Mouse (Mus musculus): ENCODE measurements around the gene Mpp2.

The Mpp2 gene

DNA sequence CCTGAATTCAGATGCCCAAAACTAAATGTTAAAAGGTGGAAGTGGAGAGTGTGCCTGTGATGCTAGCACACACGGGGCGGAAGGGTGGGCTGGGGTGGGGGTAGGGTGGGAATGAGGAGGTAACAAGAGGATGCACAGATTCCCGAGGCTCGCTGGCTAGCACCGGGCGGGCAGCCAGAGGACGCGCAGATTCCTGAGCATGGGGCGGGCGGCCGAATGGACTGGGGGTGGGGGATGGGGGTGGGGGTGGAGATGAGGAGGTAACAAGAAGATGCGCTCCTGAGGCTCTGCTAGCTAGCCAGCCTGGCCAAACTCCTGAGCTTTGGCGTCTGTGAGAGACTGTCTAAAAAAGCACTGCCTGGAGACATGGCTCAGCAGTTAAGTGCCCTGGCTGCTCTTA, 17.9 kb downstream of the Mpp2 start:
- no peak for DNase-seq (ENCODE audit: low spot score)

DNA sequence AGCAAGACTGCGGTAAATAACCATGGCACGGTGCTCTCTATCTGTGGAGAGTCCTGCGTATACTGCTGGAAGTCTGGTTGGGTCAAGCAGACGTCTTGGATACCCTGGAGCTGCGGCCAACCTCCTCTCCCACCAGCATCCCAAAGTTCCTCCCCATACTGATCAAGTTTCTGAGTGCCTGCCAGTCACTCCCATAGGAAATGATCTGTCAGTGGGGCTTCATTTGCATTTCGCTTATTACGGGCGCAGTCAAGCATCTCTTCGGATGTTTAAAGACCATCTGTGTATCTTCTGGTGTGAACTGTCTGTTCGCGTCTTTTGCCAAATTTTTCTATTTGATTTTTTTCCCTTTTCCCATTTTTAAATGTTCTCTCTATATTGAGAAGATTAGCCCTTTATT, 18.7 kb downstream of the Mpp2 start:
- DNase-seq (ENCODE audit: low spot score) = no peak

DNA sequence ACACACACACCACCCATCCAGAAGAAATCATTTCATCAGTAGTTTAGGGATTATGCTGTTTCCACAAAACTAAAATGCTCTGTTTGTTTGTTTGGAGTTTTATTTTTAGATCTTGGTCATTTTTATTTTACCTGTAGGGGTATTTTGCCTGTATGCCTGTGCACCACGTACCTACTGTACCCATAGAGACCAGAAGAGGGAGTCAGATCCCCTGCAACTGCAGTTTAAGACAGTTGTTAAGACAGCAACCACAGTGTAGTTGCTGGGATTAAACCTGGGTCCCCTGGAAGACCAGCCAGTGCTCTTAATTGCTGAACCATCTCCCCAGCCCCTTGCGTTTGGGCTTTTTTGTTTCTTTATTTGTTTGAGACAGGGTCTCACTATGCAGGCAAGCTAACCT, 19.3 kb downstream of the Mpp2 start:
- no peak for DNase-seq (ENCODE audit: low spot score)

DNA sequence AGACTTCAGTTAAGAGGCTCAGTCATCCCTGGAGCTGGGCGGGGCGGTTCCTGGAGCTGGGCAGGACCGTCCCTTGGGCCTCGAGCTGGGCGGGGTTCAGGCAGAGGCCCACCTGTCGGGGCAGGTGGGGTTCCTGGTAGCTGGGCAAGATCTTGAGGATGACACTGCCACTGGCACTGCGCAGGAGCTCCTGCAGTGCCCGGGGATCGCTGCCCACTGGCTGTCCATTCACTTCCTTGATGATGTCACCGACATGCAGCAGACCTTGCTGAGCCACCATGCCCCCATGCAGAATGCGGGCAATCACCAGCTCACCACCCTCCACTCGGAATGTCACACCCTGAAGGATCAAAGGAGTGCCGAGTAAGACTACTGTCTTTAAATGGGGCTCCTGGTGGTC, 25.2 kb downstream of the Mpp2 start:
- DNase-seq (ENCODE audit: low spot score) = no peak

DNA sequence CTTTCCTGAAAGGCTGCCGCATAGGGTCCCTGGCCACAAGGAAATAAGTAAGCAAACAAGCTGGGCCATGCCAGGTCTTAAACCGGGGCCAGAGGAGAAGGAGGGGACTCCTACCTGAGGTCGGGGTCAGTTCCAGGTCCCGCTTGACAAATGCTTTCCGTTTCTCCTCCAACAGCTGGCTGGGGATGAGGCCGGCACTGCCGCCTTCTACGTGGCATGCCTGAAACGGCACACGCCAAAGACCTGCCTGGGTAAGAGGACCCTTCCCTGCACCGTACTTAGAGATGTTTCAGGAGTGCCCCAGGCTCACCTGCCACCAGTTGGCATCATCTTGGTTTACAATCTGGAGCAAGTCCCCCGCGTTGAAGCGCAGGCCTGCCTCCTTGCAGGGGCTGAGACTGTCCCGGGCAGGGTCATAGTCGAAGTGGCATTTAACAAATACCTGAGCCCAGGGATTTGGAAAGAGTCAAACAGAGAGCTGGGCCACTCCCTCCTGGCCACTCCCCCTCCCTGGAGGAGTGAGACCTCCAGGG, 26.3 kb downstream of the Mpp2 start:
- DNase-seq (ENCODE audit: low spot score) = no peak

DNA sequence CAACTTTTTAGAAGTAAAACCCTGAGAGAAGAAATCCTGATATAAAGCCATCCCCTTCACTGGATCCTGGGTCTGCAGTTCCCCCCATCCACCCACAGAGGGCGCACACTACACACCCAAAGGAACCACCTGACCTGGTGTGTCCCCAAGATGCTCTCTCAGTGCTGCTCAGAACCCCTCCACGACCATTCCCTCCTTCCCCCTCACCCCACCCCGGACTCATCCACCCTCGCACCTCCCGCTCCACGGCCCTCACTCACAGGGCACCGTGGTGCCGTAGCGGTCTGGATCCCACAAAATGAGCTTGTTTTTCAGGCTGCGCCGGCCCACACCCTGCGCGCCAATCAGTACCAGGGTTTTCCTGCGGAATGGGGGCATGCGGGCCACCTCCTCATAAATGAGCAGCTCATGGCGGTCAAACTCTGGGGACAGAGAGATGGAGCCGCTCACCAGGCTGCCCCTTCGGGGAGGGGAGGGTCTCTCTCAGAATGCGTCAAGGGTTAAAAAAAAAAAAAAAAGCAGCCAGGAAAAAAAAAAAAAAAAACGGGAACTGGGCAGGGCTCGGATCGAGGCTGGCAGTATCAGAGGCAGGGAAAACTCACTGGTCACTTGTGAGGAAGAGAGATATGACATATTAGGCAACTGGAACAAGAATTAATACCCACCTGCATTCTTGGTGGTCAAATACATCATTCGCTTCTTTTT, 26.9 kb downstream of the Mpp2 start:
- peak; percentile 73 for DNase-seq (ENCODE audit: low spot score)

DNA sequence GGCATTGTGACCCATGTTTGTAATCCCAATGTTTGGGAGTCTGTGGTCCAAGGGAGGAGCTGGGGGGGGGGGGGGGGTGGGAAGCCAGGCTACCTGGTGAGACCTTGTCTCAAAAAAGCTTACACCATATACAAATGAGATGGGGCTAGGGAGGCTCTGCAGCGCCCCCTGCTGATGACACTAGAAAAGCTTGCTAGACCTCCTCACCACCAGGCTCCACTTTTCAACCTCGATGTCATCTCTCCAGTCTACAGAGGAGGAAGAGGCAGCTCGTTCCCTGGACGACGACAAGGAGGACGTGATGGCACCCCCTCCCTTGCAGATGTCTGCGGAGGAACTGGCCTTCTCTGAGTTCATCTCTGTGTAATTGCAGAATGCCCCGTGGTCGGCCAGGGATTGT, 34.5 kb downstream of the Mpp2 start:
- peak; percentile 46 for DNase-seq (ENCODE audit: low spot score)

DNA sequence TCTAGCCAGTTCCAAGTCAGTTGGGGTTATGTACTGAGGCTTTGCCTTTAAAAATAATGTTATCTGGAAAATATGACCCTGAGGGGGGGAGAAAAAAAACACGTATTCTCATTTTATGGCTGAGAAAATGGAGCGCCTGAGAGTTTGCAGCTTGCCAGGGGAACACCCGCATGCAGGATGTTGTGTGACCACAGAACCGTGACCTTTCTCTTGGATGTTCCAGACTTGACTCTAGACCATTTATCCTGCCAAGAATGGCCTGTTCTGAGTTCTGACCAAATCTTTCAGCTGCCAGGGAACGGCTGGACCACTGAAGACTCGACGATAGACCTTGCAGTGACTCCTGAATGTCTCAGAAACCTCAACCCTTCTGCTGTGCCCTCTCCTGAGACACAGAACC, 35.1 kb downstream of the Mpp2 start:
- DNase-seq (ENCODE audit: low spot score) = no peak

DNA sequence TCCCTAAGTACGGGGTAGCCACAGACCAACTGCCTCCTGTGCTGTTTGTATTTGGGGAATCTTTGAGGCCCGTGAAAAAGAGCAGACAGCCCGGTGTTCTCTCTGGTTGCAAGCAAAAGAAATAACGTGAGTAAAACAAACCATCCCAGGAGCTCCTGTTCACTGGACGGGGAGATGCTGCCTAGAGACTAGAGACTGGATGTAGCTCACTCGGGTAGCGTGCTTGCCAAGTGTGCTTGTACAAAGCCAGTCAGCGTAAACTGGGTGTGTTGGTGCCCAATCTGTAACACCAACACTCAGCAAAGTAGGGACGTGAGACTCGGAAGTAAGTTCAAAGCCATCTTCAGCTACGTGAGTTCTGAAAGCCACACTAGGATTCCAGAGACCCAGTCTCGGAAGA, 35.6 kb downstream of the Mpp2 start:
- no peak for DNase-seq (ENCODE audit: low spot score)

DNA sequence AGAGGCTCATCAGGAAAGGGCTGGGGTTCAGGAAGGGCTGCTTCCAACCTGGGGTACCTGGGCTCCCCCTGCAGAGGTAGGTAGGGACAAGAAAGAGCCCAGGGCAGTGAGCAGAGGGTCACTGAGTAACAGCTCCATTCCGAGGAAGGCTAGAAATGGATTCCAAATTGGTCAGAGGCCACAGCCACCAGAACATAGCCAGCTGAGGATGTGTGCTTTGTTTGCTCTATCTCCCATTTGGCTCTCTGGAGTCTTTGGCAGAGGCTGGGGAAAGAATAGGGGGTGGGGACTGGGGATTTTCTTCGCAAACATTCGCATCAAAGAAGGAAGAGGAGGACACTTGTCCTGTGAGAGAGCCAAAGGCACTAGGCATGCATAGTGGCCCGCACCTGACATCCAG, 36.4 kb downstream of the Mpp2 start:
- DNase-seq (ENCODE audit: low spot score) = no peak

DNA sequence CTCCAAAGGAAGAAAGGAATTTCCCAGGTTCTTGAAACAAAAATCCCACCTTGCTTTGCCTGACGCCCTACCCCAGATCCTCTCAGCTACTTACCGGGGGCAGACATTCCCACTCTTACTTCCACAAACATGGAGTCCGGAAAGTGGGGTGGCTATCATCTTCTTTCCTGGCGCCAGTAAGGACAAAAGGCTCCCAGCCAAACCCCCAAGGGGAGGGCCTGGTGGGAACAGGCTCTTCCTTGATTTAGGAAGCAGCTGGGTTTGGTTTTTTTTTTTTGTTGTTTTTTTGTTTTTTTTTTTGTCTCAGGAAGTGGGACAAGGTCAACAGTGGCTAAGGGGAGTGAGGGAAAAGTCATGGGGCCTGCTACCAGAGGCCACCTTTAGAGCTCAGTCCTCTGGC, 36.8 kb downstream of the Mpp2 start:
- DNase-seq (ENCODE audit: low spot score) = no peak

DNA sequence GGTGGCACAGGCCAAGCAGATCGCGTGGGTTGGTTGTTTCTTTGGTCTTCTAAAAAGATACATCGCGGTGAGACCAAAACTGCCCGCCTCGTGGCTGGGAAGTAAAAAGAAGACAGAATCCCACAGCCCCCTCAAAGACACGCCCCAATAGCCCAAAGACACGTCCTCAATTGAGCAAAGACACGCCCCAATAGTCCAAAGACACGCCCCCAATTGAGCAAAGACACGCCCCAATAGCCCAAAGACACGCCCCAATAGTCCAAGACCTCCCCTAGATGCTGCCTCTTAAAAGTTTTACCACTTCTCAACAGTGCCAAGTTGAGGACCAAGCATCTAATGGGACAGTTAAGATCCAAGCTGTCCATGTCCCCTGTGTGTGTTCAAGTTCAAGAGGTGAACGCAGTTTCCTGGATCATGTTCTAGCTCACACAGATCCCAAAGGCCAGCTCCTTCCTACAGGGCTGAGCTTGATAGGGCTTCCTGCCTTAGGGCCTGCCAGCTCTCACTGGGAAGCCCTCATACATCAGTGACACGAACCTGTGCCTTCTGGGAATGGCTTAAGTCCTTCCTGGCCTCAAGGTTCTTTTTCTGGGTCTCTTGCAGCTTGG, 38.3 kb downstream of the Mpp2 start:
- no peak for DNase-seq (ENCODE audit: low spot score)

DNA sequence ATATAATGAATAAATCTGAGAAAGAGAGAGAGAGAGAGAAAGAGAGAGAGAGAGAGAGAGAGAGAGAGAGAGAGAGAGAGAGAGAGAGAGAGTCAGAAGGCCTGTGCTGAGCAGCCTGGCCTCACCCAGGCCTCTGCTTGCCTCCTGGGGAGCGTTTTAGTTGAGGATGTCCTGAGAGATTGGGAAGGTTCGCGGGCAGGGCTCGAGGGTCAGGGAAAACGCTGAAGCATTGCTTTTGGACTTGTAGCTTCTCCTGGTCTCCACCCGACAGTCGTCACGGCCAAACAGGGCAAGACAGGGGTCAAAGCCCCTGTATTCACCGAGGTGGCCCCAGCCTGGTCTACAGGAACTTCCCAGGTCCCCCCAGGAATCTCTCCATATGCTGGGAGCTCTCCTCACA, 41.7 kb downstream of the Mpp2 start:
- no peak for DNase-seq (ENCODE audit: low spot score)

DNA sequence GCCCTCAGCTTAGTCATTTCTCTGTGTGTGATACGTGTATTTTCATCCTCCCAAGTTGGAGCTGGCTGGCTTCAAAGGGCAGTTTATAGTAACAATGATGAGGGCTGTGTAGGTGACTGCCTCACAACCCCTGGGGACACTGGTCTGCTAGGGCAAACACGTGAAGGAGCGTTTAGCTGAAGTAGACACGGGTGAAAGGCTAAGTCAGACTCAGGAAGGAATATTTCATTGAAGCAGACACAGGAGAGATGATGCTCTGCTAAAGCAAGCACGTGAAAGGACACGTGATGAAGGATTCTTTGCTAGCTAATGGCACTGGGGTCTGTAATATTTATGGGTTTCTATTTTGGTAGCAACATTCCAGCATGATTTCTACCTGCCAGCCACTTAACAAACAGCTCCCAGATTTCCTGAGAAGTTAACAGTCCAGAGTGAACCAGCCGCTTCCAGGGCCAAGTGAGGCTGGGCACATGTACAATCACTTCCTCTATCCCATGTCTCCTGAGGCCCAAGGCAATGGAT, 43.6 kb downstream of the Mpp2 start:
- DNase-seq (ENCODE audit: low spot score) = no peak

DNA sequence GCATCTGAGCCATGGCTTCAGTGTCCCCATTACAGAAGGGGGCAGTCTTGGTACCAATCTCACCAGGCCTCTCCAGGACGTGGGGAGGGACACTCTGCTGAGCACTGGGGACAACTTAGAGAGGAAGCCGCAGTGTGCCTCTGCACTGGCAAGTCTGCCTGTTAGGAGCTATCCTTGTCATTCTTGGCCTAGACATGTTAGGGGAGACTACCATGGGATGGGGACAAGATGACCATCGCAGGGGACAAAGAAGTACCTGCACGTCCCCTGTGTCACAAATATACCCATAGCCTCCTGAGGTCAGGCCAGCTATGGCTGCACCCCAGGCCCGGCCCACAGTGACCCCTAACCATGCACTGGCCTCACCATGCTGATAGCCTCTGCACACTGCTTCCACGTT, 44.9 kb downstream of the Mpp2 start:
- no peak for DNase-seq (ENCODE audit: low spot score)

DNA sequence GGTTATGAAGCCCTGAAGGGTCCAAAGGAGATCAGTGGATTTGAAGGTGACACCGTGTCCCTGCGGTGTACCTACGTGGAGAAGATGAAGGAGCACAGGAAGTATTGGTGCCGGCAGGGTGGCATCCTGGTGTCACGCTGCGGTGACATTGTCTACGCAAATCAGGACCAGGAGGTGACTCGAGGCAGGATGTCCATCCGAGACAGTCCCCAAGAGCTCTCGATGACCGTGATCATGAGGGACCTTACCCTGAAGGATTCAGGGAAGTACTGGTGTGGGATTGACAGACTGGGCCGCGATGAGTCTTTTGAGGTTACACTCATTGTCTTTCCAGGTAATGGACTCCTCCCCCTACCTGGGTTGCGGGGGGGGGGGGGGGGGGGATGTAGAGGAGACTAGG, 45.3 kb downstream of the Mpp2 start:
- DNase-seq (ENCODE audit: low spot score) = no peak

DNA sequence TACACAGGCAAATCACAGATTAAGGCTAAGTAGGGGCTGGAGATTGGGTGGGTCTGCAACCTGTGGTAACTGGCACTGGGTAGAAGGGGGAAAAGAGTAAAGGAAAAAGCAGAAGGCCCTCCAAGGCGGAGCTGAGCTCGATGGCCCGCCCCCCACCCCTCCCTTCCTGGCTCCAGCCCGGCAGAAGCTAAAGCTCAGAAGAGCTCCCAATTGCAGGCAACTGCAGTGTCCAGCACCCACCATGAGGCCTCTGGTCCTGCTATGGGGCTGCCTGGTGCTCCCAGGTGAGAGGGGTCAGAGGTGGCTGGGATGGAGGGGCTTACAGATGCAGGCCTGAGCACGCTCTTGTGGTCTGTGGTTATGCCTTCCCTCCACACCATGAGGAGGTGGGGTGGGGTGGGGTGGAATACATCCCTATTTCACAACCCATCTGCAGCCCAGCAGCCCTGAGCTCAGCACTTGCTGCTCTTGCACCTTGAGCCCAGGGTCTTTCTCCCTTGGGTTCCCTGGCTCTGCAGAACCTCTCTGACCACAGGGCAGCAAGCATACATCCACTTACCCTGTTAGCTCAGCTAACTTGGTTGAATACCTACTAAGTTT, 46.9 kb downstream of the Mpp2 start, which contains the start of gene Cd300lg:
Gene Cd300lg, plus strand, starts transcription at position 160 of the 600 bp plus-strand sequence.
- no peak for DNase-seq (ENCODE audit: low spot score)

DNA sequence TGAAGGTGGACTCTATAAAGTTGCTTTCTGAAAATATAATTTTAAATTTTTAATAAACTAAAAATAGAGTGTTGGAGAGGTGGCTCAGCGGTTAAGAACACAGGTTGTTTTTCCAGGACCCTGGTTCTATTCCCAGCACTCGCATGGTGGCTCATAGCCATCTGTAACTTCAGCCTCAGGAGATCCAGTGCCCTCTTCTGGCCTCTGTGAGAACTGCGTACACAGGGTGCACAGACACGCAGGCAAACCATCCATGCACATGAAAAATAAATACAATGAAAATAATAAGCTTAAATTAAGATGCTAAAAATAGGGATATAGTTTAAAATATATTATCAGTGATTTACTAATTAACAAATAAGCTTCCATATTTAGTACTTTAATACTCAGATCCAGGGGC, 47.7 kb downstream of the Mpp2 start:
- DNase-seq (ENCODE audit: low spot score) = no peak

DNA sequence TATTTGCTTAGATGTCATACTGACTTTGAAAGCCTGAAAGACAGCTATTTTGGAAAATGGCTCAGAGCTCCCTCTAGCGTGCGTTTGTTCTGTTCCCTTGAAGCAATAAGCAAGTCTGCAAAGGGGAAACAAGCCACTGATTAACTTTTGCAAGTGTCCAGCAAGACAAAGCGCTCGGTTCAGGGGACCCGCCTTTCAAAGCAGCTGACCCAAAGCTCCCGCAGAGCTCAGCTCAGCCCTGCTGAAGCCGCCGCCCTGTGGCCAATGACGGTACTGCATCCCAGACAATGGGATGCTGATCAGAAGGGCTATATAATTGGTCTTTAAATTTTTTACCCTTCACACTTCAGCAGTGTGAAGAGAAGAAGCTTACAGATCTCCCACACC, 48.2 kb downstream of the Mpp2 start:
- peak; percentile 89 for DNase-seq (ENCODE audit: low spot score)

DNA sequence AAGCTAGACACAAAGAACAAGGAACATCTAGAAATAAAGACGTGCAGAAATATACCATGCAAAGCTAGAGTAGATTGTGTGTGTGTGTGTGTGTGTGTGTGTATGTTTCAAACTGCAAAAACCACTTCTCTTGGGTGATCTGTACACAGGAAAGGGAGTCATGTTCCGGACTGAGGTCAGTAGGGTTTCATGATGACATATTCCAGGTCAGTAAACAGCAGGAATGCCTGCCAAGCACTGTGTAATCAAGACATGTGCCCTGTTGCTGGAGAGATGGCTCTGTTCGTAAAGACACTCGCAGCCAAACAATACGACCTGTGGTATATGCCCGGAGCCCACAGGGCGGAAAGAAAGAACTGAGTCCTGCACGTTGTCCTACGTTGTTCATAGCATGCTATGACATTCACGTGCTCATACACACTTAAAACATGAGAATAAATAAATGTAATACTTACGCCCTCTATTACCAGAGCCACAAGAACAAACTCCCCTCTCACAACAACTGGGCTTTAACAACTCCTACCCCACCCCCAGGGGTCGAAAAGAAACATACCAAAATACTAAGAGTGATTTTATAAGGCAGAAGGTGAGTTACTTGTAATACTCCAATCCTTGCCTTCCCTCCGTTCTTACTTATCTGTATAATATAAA, 48.7 kb downstream of the Mpp2 start:
- no peak for DNase-seq (ENCODE audit: low spot score)

DNA sequence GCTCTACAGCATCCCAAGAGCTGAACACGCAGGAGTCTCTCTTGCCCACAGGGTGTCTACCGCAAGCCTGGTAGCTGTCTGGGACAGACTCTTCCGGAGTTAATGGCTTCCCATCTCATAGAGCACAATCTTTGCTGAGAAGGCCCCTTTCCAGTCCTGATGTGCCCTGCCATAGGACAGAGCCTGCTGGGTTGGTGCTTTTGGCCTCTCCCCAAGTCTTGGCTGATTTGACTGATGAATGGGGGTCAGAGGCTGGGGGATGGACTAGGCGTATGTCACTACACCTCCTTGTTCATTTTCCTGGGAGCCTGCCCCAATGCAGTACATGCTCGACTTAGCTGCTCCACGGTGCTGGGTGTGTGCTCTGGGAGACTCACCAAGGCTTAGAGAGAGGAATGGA, 50.5 kb downstream of the Mpp2 start:
- DNase-seq (ENCODE audit: low spot score) = no peak

DNA sequence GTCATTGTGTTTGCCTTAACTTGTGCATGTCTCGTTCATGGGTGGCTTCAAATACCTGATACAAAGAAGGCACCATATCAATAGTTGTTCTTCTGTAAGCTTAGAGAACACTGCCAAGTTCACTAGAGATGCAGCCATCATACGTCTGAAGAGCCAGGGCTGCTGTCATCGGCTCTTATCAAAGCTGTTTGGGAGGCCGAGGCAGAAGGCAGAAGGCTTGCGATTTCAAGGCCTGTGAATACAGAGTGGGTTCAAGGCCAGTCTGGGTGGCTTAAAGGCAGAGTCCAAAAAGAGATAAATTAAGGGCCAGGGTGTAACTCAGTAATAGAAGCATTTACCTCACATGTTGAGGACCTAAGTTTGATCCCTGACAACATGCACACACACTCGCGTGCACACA, 52.0 kb downstream of the Mpp2 start:
- DNase-seq (ENCODE audit: low spot score) = no peak

DNA sequence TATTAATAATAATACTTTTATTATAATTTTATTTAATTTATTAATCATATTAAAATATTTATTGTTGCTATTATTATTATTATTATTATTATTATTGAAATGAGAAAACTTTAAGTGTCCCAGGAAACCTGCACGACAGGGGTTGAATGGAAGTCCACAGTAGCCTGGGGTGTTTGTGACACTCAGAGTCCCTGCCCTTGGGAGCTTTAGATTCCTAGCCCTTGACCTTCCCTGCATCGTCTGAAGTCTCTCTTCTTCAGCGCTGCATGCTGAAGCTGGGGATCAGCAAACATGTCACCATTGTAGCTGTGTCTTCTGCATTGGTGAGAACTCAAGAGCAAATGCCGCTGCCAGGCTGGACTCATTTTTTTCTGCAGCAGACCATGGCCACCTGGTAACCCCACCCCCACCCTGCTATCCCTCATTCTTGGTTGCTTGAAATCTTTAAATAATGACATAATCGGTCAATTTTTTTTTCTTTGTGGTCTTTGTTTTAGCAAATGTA, 52.8 kb downstream of the Mpp2 start:
- DNase-seq (ENCODE audit: low spot score) = no peak
